Mouse (Mus musculus) liver, postnatal 0 days (tissue): Measurements from ENCODE around the gene Polrmt. TPM values are rescaled to one million over a fixed set of nuclear protein-coding genes. Genes with fewer than 3 reads are reported as not detected.

Source experiments
- ATAC-seq: fragments of 200-750 bp; cut with Nextera tagmentation; 2 replicates; pipeline ENCODE4 v1.8.0; 2017; ENCODE audit warnings: mild to moderate bottlenecking, moderate library complexity
- DNase-seq: peaks from one replicate; pipeline ENCODE4 v3.0.0-alpha.2; 2016
- H3K27ac ChIP-seq: fragments of 300-500 bp; sonication (generic); 2 replicates; pipeline ENCODE4 v1.5.1; 2014; ENCODE audit warnings: antibody characterized with exemption, moderate library complexity, mild to moderate bottlenecking, low read depth
- H3K27me3 ChIP-seq: fragments of 300-500 bp; sonication (generic); 2 replicates; pipeline ENCODE4 v1.6.1; 2014; ENCODE audit warnings: low read length, control low read depth, mixed read lengths; ENCODE audit not compliant: insufficient read depth
- H3K36me3 ChIP-seq: fragments of 300-500 bp; sonication (generic); replicated peaks from 2 replicates; pipeline ENCODE4 v1.6.1; 2014; ENCODE audit warnings: mild to moderate bottlenecking, control low read depth, low read length, moderate library complexity, mixed read lengths; ENCODE audit not compliant: insufficient read depth
- H3K4me1 ChIP-seq: fragments of 300-500 bp; sonication (generic); 2 replicates; pipeline ENCODE4 v1.6.1; 2014; ENCODE audit warnings: antibody characterized with exemption, mild to moderate bottlenecking, control low read depth; ENCODE audit not compliant: insufficient read depth
- H3K4me2 ChIP-seq: fragments of 300-500 bp; sonication (generic); 2 replicates; pipeline ENCODE4 v1.6.1; 2014; ENCODE audit warnings: low read depth, mild to moderate bottlenecking, low read length, moderate library complexity, mixed read lengths
- H3K4me3 ChIP-seq: fragments of 300-500 bp; sonication (generic); 2 replicates; pipeline ENCODE4 v1.5.1; 2014; ENCODE audit warnings: low read depth, low read length
- H3K9ac ChIP-seq: fragments of 300-500 bp; sonication (generic); replicated peaks from 2 replicates; pipeline ENCODE4 v1.6.1; 2014; ENCODE audit warnings: mild to moderate bottlenecking, moderate library complexity
- H3K9me3 ChIP-seq: fragments of 300-500 bp; sonication (generic); 2 replicates; pipeline ENCODE4 v1.6.1; 2016; ENCODE audit warnings: mild to moderate bottlenecking, control low read depth, low read length, mixed read lengths
- CTCF ChIP-seq: sonication (generic); IDR thresholded peaks from 2 replicates; pipeline ENCODE4 v1.5.1; 2016; ENCODE audit warnings: antibody characterized with exemption, low read depth
- EP300 ChIP-seq: IDR thresholded peaks from 2 replicates; pipeline ENCODE4 v1.6.1; 2016; ENCODE audit warnings: antibody characterized with exemption, low read depth, mild to moderate bottlenecking
- WGBS: fragments of 180-500 bp; shearing (Covaris S2); extraction: QIAGEN DNeasy Blood & Tissue Kit; methylation state at CpG from one replicate; pipeline ENCODE4 v1.1.7; 2014; ENCODE audit not compliant: insufficient replicate concordance; 5-methylcytosine and 5-hydroxymethylcytosine counted together
- polyA plus RNA-seq: library from polyadenylated mRNA; unstranded; fragments of >200 nt; fragmentation: Nextera tagmentation; extraction: Ambion mirVana; gene quantifications from 2 replicates; pipeline ENCODE4 v1.2.1, GENCODE M21; 2015

The Polrmt gene
- polyA plus RNA-seq, 1 experiment from 2014 or later, result 12.6 TPM

DNA sequence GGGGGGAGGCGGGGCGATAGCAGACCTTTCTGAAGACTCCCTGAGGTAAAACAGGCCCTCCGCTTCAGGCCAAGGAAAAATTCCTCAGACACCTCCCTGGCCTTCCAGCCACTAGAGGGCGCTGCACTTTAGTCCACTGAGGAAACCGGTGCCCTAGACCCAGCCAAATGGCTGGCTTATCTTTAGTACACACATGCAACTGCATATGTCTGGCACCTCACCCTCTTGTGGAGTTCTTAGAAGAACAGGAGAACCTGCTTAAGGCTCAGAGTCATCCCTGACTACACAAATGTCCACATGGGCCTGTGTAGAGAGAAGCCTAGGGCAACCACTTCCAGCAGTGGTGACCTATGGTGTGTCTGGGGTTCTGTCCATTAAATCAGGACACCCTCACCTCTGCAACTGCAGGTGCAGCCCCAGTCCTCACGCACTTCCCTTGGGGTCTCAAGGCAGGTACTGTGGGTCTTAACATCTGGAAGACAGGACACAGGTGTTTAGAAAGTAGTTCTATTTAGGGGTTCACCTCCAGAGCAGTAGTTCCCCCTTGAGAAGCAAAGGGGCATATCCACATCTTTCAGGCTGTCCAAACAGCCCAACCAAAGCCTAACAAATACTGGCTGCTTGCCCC is 33.8 kb downstream of the Polrmt start:
- Histone ChIP-seq H3K9me3 (no peaks in the 10 kb centered on the region), H3K4me2 (peak overlapping the region; percentile 48), H3K4me1 (peaks cover 31% of the 10 kb centered on the region), H3K36me3 (peaks cover 46% of the 10 kb centered on the region), H3K4me3 (no peak overlapping the region), H3K27me3 (peaks cover 32% of the 10 kb centered on the region), H3K27ac (peak overlapping the region; percentile 71), H3K9ac (peak overlapping the region; percentile 26; the same call in 1 of the 2 replicates)
- DNase-seq, result peak; percentile 93
- WGBS, result 16% methylated on average over 5 of the region's 6 CpGs
- ATAC-seq, result peak; percentile 93
- TF ChIP-seq CTCF, result peak; percentile 91
- TF ChIP-seq EP300, result peak; percentile 91

DNA sequence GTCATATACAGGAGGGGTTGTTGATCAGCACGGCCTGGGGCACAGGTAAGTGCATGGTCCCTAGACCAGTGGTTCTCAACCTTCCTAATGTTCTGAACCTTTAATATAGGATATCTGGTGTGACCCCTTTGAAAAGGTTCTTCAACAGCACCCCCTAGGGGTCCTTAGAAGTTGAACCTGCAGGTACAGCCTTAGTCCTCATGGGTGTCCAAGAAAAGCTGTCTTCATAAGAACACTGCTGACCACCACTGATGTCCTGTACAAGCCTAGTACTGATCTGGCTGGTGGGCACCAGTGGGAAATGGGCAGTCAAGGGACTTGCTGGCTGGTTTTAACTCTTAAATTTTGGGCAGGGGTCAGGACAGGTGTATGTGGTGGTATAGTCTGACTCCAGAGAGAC is 34.4 kb downstream of the Polrmt start:
- WGBS, result 86% methylated on average over 1 of the region's 1 CpGs
- ATAC-seq, result peak; percentile 37
- no peak for TF ChIP-seq EP300
- peak; percentile 67 for TF ChIP-seq CTCF
- H3K9me3 ChIP-seq, result no peaks in the 10 kb centered on the region
- H3K27ac ChIP-seq, result peak overlapping the region; percentile 17; the same call in 1 of the 2 replicates
- no peak overlapping the region for H3K4me2 ChIP-seq
- H3K27me3 ChIP-seq, result peaks cover 26% of the 10 kb centered on the region
- H3K36me3 ChIP-seq, result peaks cover 51% of the 10 kb centered on the region
- no peak overlapping the region for H3K4me3 ChIP-seq
- no peak for DNase-seq
- peaks cover 32% of the 10 kb centered on the region for H3K4me1 ChIP-seq
- H3K9ac ChIP-seq, result no peak overlapping the region

DNA sequence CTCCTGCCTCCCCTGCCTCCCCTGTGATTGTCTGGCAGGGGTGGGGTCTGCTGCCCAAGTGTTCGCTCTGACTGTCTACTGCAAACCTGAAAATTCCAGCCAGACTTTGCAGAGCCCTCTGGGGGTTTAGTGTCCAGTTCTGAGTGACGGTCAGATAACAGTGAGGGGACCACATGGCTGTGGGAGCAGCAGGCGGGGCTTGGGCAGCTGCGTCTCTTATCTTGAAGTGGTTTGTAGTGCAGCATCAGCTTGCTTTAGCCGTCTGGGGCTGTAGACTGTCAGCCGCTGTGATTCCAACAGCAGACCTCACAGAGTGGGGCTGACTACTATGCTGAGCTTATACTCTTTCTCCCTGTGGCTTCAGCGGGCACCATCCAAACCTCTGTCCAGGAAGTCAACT is 37.1 kb downstream of the Polrmt start:
- H3K9ac ChIP-seq, result no peak overlapping the region
- 0 out of 2 replicates have a peak, but pooled peaks cover 3% of the 10 kb centered on the region for H3K27me3 ChIP-seq
- no peak overlapping the region for H3K27ac ChIP-seq
- peaks cover 46% of the 10 kb centered on the region for H3K4me1 ChIP-seq
- DNase-seq (no peak), ATAC-seq (no peak)
- no peaks in the 10 kb centered on the region for H3K9me3 ChIP-seq
- peaks cover 61% of the 10 kb centered on the region for H3K36me3 ChIP-seq
- TF ChIP-seq CTCF, result no peak
- no peak for TF ChIP-seq EP300
- WGBS, result 50% methylated on average over 7 of the region's 7 CpGs
- H3K4me3 ChIP-seq, result no peak overlapping the region
- peak overlapping the region; percentile 13 for H3K4me2 ChIP-seq

GRCm38 (mm10) chr10:79708668-79709067 is 37.7 kb downstream of the Polrmt start:
- H3K9ac ChIP-seq, result 0 out of 2 replicates have a peak overlapping the region, but pooled peaks have one; percentile 34
- WGBS, result 92% methylated on average over 21 of the region's 21 CpGs
- H3K27ac ChIP-seq, result no peak overlapping the region
- H3K4me2 ChIP-seq, result peak overlapping the region; percentile 13; the same call in 1 of the 2 replicates
- no peaks in the 10 kb centered on the region for H3K27me3 ChIP-seq
- TF ChIP-seq EP300 (no peak), CTCF (no peak)
- H3K9me3 ChIP-seq, result no peaks in the 10 kb centered on the region
- DNase-seq, result no peak
- no peak for ATAC-seq
- peaks cover 47% of the 10 kb centered on the region for H3K4me1 ChIP-seq
- no peak overlapping the region for H3K4me3 ChIP-seq
- peaks cover 61% of the 10 kb centered on the region for H3K36me3 ChIP-seq

DNA sequence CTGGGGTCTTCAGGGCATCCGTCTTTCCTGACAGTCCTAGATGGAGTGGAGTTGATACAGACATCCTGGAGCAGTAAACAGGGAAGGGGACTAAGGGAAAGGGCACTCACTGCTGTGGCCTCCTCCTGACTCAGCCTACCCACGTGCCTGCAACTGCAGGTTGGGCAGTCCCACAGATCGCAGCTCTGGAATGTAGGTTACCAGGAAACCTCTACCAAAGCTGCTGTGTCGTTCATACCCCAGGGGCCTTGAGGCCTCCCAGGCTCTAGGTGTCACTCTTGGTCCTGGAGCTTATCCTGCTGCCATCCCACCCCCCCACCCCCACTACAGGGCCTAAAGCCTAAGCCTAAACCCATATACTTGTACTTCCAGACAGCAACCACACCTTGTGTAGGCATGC is 38.6 kb downstream of the Polrmt start:
- Histone ChIP-seq H3K4me3 (0 out of 2 replicates have a peak overlapping the region, but pooled peaks have one; percentile 85), H3K9ac (peak overlapping the region; percentile 87), H3K9me3 (no peaks in the 10 kb centered on the region), H3K27ac (peak overlapping the region; percentile 79; the same call in 1 of the 2 replicates), H3K36me3 (peaks cover 61% of the 10 kb centered on the region), H3K4me2 (peak overlapping the region; percentile 77), H3K27me3 (no peaks in the 10 kb centered on the region), H3K4me1 (peaks cover 43% of the 10 kb centered on the region)
- no peak for DNase-seq
- TF ChIP-seq EP300, result no peak
- no peak for TF ChIP-seq CTCF
- ATAC-seq, result no peak
- 57% methylated on average over 4 of the region's 4 CpGs for WGBS

GRCm38 (mm10) chr10:79707162-79707561 is 39.2 kb downstream of the Polrmt start:
- ATAC-seq (no peak), DNase-seq (no peak)
- H3K9me3 ChIP-seq, result no peaks in the 10 kb centered on the region
- peak overlapping the region; percentile 79 for H3K27ac ChIP-seq
- WGBS, result 80% methylated on average over 1 of the region's 1 CpGs
- H3K27me3 ChIP-seq, result no peaks in the 10 kb centered on the region
- peak overlapping the region; percentile 87 for H3K9ac ChIP-seq
- peak overlapping the region; percentile 85 for H3K4me3 ChIP-seq
- TF ChIP-seq CTCF, result no peak
- TF ChIP-seq EP300, result no peak
- H3K36me3 ChIP-seq, result peaks cover 60% of the 10 kb centered on the region
- peak overlapping the region; percentile 77 for H3K4me2 ChIP-seq
- H3K4me1 ChIP-seq, result peaks cover 42% of the 10 kb centered on the region
